11 mouse cellular contexts compared by ENCODE assay signal in genomic region chr6:5710063-5710605, GRCm38 (mm10). TPM values are rescaled to one million over a fixed set of nuclear protein-coding genes. Genes with fewer than 3 reads are reported as not detected.
"Had no signal": no experiment of that assay in that cellular context is flagged by ENCODE, and none has a peak within 500 bp of the region (broad histone marks: within the 10 kb centered on the region; RNA-seq: fewer than 3 reads in every experiment).

No protein-coding gene starts in this region.

- DNase-seq: kidney, adult 2 months; kidney, postnatal 14 days; layer of hippocampus, postnatal 36 days; lung, adult 2 months; lung, postnatal 36 days; right cerebral cortex, adult 18-20 months; right cerebral cortex, postnatal 25 days; thymus, adult 18-20 months; thymus, postnatal 14 days had no signal

RNA-seq across cellular contexts. Expression of gene Dync1i1, which starts 15.3 kb away (rescaled TPM):
- total RNA-seq: liver, adult 2 months; megakaryocyte progenitor cell, adult 5-6 weeks had no signal
